Mouse (Mus musculus): ENCODE measurements around the gene Egfl7.

- no peak for TF ChIP-seq CTCF (IDR thresholded peaks at IDR 0.05; ENCODE audit: borderline replicate concordance, insufficient read depth, low read length)
- no peak for TF ChIP-seq POLR2A (IDR thresholded peaks at IDR 0.05; ENCODE audit: low read depth, low read length)
Measured at GRCm38 (mm10) chr2:26595725-26596435, 16.1 kb downstream of the Egfl7 start.
